Mouse (Mus musculus) liver, postnatal 0 days (tissue): ENCODE measurements around the gene Zfp473.

ENCODE experiments used
- CTCF ChIP-seq: sonication (generic); IDR thresholded peaks from 2 replicates; pipeline ENCODE4 v1.5.1; 2016; ENCODE audit warnings: antibody characterized with exemption, low read depth
- EP300 ChIP-seq: IDR thresholded peaks from 2 replicates; pipeline ENCODE4 v1.6.1; 2016; ENCODE audit warnings: antibody characterized with exemption, low read depth, mild to moderate bottlenecking

- TF ChIP-seq CTCF = no peak
- TF ChIP-seq EP300 = no peak
These were observed 52.9 kb downstream of the Zfp473 start for GRCm38 (mm10) chr7:44697980-44698379.
